Mouse (Mus musculus) E14TG2a.4 (cell line): Measurements from ENCODE around the gene Ttc16.

Experiments used
- H3K27me3 ChIP-seq: 2 replicates; pipeline ENCODE4 v1.6.1; 2014; ENCODE audit warnings: low read length, control low read depth; ENCODE audit not compliant: insufficient read depth
- H3K36me3 ChIP-seq: 2 replicates; pipeline ENCODE4 v1.6.1; 2014; ENCODE audit warnings: low read length, control low read depth; ENCODE audit not compliant: insufficient read depth
- H3K4me1 ChIP-seq: replicated peaks from 2 replicates; pipeline ENCODE4 v1.6.1; 2014; ENCODE audit warnings: low read depth, low read length, control low read depth
- H3K4me3 ChIP-seq: replicated peaks from 2 replicates; pipeline ENCODE4 v1.5.1; 2014; ENCODE audit warnings: mild to moderate bottlenecking, low read length
- H3K9me3 ChIP-seq: 2 replicates; pipeline ENCODE4 v1.6.1; 2014; ENCODE audit warnings: low read length, control low read depth
- CTCF ChIP-seq: conservative IDR thresholded peaks from 2 replicates; pipeline ENCODE4 v1.5.1; 2014; ENCODE audit warnings: low read length
- NANOG ChIP-seq: IDR thresholded peaks from 2 replicates; pipeline ENCODE4 v1.6.1; 2014; ENCODE audit warnings: borderline replicate concordance, low read length, mixed read lengths
- POU5F1 ChIP-seq: IDR thresholded peaks from 2 replicates; pipeline ENCODE4 v1.6.1; 2014; ENCODE audit warnings: low read length, borderline replicate concordance

Gene Ttc16

DNA sequence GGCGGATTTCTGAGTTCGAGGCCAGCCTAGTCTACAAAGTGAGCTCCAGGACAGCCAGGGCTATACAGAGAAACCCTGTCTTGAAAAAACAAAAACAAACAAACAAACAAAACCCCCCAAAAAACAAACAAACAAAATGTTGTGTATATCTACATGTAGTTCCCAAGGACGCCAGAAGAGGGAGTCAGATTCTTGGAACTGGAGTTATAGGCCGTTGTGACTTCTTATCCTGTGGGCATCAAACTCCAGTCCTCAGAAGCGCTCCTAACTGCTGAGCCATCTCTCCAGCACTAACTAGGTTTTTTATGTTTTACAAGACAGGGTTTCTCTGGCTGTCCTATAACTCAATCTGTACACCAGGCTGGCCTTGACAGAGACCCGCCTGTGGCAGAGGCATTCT lies 11.7 kb upstream of the Ttc16 start:
- peaks cover 45% of the 10 kb centered on the region for H3K4me1 ChIP-seq
- no peak overlapping the region for H3K4me3 ChIP-seq
- peaks cover 9% of the 10 kb centered on the region; the same call in 1 of the 2 replicates for H3K36me3 ChIP-seq
- no peak for TF ChIP-seq POU5F1
- no peak for TF ChIP-seq NANOG
- peak; percentile 49 for TF ChIP-seq CTCF
- no peaks in the 10 kb centered on the region for H3K9me3 ChIP-seq
- H3K27me3 ChIP-seq, result no peaks in the 10 kb centered on the region

DNA sequence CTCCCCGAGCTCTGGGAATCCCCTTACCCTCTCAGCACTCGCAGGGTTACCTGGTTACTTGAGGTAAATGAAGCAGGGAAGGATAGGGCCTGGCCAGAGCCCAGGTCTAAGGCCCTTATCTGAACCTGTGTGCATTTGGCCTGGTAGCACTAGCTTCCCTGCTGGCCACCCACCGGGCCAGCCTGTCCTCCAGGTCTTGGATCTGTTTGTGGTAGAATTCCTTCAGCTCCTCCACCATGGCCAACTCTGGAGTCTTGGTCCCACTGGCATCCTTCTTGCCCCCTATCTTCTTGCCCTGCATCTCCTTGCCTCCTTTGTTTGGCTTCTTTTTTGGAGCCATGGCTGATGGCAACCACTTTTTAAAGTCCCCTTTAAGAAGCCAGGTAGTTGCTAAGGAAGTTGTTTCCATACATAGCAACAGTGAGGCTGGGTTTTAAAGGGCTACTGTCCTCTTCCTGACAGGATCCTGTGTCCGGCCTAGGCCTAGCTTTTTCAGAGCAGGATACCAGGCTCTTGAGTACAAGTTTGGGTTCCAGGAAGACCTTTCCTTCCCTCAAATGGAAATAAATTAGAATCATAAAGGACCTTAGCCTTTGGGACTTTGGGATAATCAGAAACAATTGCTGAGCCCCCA lies 8.7 kb upstream of the Ttc16 start, which contains the start of gene Cfap157:
Cfap157 (minus strand) TSS at position 381 of the 634 bp plus-strand sequence.
- Histone ChIP-seq H3K4me3 (no peak within 1 kb of the TSS), H3K9me3 (no peaks in the 10 kb centered on the region)

DNA sequence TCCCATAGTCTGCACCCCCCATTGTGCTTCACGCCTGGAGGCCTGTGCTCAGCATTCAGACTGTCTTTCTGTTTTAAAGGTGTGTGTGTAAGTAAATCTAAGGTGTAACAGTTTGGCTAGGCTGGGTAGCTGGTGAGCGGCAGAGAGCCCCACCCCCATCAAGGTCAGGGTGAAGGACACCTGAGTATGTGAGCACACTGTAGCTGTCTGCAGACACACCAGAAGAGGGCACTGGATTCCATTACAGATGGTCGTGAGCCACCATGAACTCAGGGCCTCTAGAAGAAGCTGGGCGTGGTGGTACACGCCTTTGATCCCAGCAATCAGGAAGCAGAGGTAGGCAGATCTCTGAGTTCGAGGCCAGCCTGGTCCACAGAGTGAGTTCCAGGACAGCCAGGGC lies 6.3 kb upstream of the Ttc16 start:
- peaks cover 15% of the 10 kb centered on the region for H3K36me3 ChIP-seq
- peak overlapping the region; percentile 13; the same call in 1 of the 2 replicates for H3K4me3 ChIP-seq

More for the DNA sequence above, 8.7 kb upstream of the Ttc16 start, which contains the start of gene Cfap157:
- no peak for TF ChIP-seq NANOG
- no peak for TF ChIP-seq CTCF
- TF ChIP-seq POU5F1, result no peak
- Histone ChIP-seq H3K27me3 (no peaks in the 10 kb centered on the region), H3K36me3 (no peaks in the 10 kb centered on the region), H3K4me1 (peaks cover 72% of the 10 kb centered on the region)

DNA sequence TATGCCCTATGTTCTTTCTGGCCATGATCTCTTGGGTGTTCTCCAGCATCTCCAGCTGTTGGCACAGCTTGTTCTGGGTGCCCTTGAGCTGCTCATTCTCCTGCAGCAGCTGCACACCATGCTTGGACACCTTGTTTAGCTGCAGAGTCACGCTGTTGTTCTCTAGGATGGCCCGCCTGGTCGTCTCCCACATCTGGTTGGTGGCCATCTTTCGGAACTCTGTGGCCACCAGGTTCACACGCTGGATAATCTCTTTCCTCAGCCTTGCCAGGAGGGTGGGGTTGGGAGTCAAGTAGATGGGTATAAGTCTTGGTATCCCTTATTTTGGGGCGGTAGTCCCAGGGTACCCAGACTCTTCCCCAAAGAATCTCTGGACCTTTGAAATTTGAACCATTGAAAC lies 4.3 kb upstream of the Ttc16 start:
- TF ChIP-seq CTCF (no peak), POU5F1 (no peak)
- Histone ChIP-seq H3K9me3 (no peaks in the 10 kb centered on the region), H3K36me3 (peaks cover 18% of the 10 kb centered on the region), H3K27me3 (peaks cover 7% of the 10 kb centered on the region; the same call in 1 of the 2 replicates), H3K4me3 (0 out of 2 replicates have a peak overlapping the region, but pooled peaks have one; percentile 3), H3K4me1 (peaks cover 85% of the 10 kb centered on the region)

More for the DNA sequence above, 6.3 kb upstream of the Ttc16 start:
- Histone ChIP-seq H3K4me1 (peaks cover 82% of the 10 kb centered on the region), H3K9me3 (no peaks in the 10 kb centered on the region), H3K27me3 (peaks cover 3% of the 10 kb centered on the region; the same call in 1 of the 2 replicates)
- TF ChIP-seq NANOG, result no peak
- TF ChIP-seq POU5F1, result no peak
- no peak for TF ChIP-seq CTCF

DNA sequence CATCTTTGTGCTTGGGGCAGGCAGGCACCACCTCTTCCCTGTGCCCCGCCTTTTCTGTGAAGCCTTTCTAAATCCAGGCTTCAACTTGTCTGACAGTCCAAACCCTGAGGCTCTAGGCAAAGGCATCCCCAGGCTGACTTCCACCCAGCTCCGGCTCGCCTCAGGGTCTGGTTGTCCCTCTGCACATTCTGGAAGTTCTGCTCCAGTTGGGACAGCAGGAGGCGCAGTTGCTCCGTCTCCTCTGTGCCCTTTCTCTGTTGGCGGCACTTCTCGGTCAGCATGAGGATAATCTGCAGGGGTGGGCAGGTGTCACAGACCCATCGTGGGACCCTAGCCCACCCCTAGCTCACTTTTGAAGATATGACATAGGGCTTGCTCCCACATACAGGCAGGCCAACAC lies 3.7 kb upstream of the Ttc16 start:
- peak; percentile 65 for TF ChIP-seq CTCF
- TF ChIP-seq NANOG, result no peak
- 0 out of 2 replicates have a peak overlapping the region, but pooled peaks have one; percentile 3 for H3K4me3 ChIP-seq
- peaks cover 7% of the 10 kb centered on the region; the same call in 1 of the 2 replicates for H3K27me3 ChIP-seq
- peaks cover 83% of the 10 kb centered on the region for H3K4me1 ChIP-seq
- no peaks in the 10 kb centered on the region for H3K9me3 ChIP-seq
- H3K36me3 ChIP-seq, result peaks cover 18% of the 10 kb centered on the region

DNA sequence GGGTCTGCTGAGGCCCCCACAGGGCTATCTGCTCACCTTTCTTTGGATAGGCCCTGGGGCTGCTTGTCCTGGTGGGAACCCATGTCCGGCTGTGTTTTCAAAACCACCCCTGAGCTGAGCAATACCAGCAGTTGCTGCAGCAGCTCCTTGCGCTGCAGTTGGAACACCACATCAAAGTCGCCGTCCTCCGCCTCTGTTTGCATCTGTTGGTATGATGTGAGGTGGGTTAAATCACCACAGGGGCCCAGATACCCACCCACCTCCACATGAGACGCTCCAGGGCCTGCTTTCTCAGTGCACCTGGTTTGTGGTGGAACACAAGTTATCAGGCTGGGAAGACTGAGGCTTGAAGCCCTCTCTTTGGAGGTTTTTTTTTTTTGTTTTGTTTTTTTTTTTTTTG lies 2.6 kb upstream of the Ttc16 start:
- Histone ChIP-seq H3K27me3 (peaks cover 7% of the 10 kb centered on the region; the same call in 1 of the 2 replicates), H3K9me3 (no peaks in the 10 kb centered on the region), H3K4me3 (no peak overlapping the region), H3K36me3 (peaks cover 18% of the 10 kb centered on the region), H3K4me1 (peaks cover 74% of the 10 kb centered on the region)
- no peak for TF ChIP-seq NANOG
- TF ChIP-seq CTCF, result no peak
- no peak for TF ChIP-seq POU5F1

DNA sequence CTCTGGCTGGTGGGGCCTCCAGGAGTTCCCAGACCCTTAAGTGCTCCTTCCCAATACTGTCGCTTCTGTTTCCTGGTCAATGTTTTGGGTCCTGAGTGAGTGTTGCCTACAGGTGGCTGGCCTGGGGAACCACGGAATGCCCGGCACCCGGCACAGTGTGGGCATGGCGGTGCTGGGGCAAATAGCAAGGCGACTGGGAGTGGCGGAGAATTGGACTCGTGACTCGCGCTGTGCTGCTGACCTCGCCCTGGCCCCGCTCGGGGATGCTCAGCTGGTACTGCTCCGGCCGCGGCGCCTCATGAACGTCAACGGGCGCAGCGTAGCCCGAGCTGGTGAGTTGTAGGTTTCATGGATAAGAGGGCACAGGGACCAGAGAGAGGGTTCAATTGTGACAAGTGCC lies 759 bp upstream of the Ttc16 start:
- TF ChIP-seq POU5F1 (no peak), CTCF (no peak), NANOG (no peak)
- peaks cover 18% of the 10 kb centered on the region for H3K36me3 ChIP-seq
- H3K27me3 ChIP-seq, result peaks cover 15% of the 10 kb centered on the region
- H3K9me3 ChIP-seq, result no peaks in the 10 kb centered on the region
- peaks cover 72% of the 10 kb centered on the region for H3K4me1 ChIP-seq
- H3K4me3 ChIP-seq, result peak overlapping the region; percentile 87

DNA sequence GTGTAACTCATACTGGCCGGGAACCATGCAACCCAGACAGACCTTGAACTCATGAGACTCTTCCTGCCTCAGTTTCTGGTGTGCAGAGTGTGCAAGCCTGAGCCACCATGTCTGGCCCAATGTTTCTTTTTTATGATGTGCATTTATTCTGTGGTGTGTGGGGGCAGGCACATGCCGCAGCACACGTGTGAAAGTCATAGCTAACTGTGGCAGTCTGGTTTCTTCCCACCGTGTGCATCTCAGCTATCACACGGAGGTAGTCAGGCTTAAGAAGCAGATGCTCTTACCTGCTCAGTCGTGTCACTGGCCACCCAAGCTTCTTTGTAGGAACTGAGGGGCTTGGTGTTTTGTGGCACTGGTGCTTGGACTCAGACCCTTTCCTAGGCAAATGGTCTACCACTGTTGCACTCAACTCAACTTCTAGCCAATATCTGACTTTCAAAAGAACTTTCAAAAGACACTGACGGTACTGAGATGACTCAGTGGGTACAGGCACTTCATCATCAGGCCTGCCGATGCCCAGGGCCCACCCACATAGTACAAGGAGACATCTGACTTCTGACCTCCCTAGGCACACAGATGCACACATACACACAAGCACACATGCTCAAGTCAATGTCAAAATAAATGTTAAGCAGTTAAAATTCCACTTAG lies 2.7 kb downstream of the Ttc16 start:
- H3K27me3 ChIP-seq, result peaks cover 19% of the 10 kb centered on the region
- TF ChIP-seq POU5F1 (no peak), CTCF (no peak), NANOG (no peak)

DNA sequence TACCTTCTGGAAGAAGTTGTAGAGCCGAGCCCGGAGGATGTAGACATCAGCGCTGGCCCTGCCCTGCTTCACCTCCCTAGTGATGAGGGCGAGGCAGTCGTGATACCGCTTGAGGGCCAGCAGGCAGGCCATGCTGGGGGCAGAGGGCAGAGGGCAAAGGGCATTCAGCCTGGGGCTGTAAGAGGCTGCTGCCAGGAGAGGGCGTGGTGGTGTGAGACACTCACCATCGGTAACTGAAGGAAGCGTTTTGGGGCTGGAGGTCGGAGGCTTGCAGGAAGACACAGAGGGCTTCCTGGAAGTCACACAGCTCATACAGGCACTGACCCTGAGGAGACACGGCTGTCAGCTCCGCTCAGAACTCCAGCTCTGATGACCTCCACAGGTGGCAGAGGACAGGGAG lies 3.5 kb downstream of the Ttc16 start:
- peaks cover 55% of the 10 kb centered on the region for H3K4me1 ChIP-seq
- H3K9me3 ChIP-seq, result no peaks in the 10 kb centered on the region
- peaks cover 17% of the 10 kb centered on the region for H3K27me3 ChIP-seq
- TF ChIP-seq CTCF, result no peak
- no peak for TF ChIP-seq NANOG
- no peak for TF ChIP-seq POU5F1
- peak overlapping the region; percentile 45 for H3K4me3 ChIP-seq
- H3K36me3 ChIP-seq, result peaks cover 4% of the 10 kb centered on the region

More for the DNA sequence above, 2.7 kb downstream of the Ttc16 start:
- Histone ChIP-seq H3K4me1 (peaks cover 58% of the 10 kb centered on the region), H3K4me3 (no peak overlapping the region), H3K9me3 (no peaks in the 10 kb centered on the region), H3K36me3 (peaks cover 13% of the 10 kb centered on the region)
